Mouse (Mus musculus) gastrocnemius, adult 8-10 months (tissue): ENCODE results near the gene Sbsn. TPM values are rescaled to one million over a fixed set of nuclear protein-coding genes. Genes with fewer than 3 reads are reported as not detected.
A peak's percentile ranks its signal among the peaks of the same experiment; 100 is the strongest.
"Not testable (repeated sequence)": the region's sequence is repeated elsewhere in the genome, so short reads cannot be mapped to it uniquely, and the experiment has no call there.

Experiments
- DNase-seq, 2 experiments: peaks; one replicate each; pipeline ENCODE4 v3.0.0; 2022; ENCODE audit warnings: low spot score in 2 of 2
- total RNA-seq, 4 experiments: library from RNA; stranded (reverse); gene quantifications; 2 replicates each; pipeline ENCODE4 v1.2.4; 2022

Sbsn gene
- 1 to 10 TPM in 2 of 4 experiments, under 1 TPM in 2; 0.53 to 2.0 (median 1.4) TPM for total RNA-seq

GRCm38 (mm10) chr7:30751086-30751669 is at the start of gene Sbsn:
Sbsn (plus strand) TSS chr7:30751471.
- no peak for DNase-seq

- DNase-seq: no peak
Measured at GRCm38 (mm10) chr7:30706214-30706882, 44.9 kb upstream of the Sbsn start.

- no peak for DNase-seq
Measured at GRCm38 (mm10) chr7:30707441-30707840, 43.8 kb upstream of the Sbsn start.

GRCm38 (mm10) chr7:30711942-30712341 is 39.3 kb upstream of the Sbsn start, which contains the start of gene Atp4a:
Atp4a (plus strand) TSS chr7:30712209.
- DNase-seq: no peak

GRCm38 (mm10) chr7:30717006-30717715 is 34.1 kb upstream of the Sbsn start:
- peak in 1 of 2 experiments; percentile 25 for DNase-seq

- peak in 1 of 2 experiments; percentile 16 for DNase-seq
Measured at GRCm38 (mm10) chr7:30717716-30718046, 33.6 kb upstream of the Sbsn start.

- no peak for DNase-seq
Measured at GRCm38 (mm10) chr7:30719669-30720068, 31.6 kb upstream of the Sbsn start.

- no peak for DNase-seq
Measured at GRCm38 (mm10) chr7:30721286-30721685, 30.0 kb upstream of the Sbsn start.

GRCm38 (mm10) chr7:30723274-30723953 is 27.9 kb upstream of the Sbsn start:
- no peak for DNase-seq

GRCm38 (mm10) chr7:30728214-30728613 is 23.1 kb upstream of the Sbsn start:
- no peak for DNase-seq

- DNase-seq: no peak
Measured at GRCm38 (mm10) chr7:30728739-30729395, 22.4 kb upstream of the Sbsn start.

GRCm38 (mm10) chr7:30729396-30730063 is 21.7 kb upstream of the Sbsn start, which contains the start of gene Tmem147:
Tmem147 (minus strand) TSS chr7:30729540.
- DNase-seq: peak; percentile 91 to 92

- DNase-seq: not testable (repeated sequence)
Measured at GRCm38 (mm10) chr7:30730064-30730722, 21.1 kb upstream of the Sbsn start.

GRCm38 (mm10) chr7:30736211-30736610 is 15.1 kb upstream of the Sbsn start:
- DNase-seq: no peak

- not testable (repeated sequence) for DNase-seq
Measured at GRCm38 (mm10) chr7:30742570-30742969, 8.7 kb upstream of the Sbsn start.

- not testable (repeated sequence) for DNase-seq
Measured at GRCm38 (mm10) chr7:30743617-30744016, 7.7 kb upstream of the Sbsn start, which contains the start of gene Gapdhs. Gapdhs (minus strand) TSS chr7:30743681.

- DNase-seq: no peak
Measured at GRCm38 (mm10) chr7:30744022-30744598, 7.2 kb upstream of the Sbsn start.

GRCm38 (mm10) chr7:30747525-30748204 is 3.6 kb upstream of the Sbsn start:
- DNase-seq: no peak
